Mouse (Mus musculus) embryonic fibroblast, embryonic 13.5 days (primary cell): Measurements from ENCODE around the gene Pnrc2.

ENCODE experiments used
- CTCF ChIP-seq: IDR thresholded peaks from 2 replicates; pipeline ENCODE4 v1.5.1; 2011; ENCODE audit warnings: mild to moderate bottlenecking, control low read depth, low read length, moderate library complexity, borderline replicate concordance; ENCODE audit not compliant: insufficient read depth
- POLR2A ChIP-seq: IDR thresholded peaks from 2 replicates; pipeline ENCODE4 v1.6.1; 2011; ENCODE audit warnings: low read depth, mild to moderate bottlenecking, control low read depth, low read length, moderate library complexity

DNA sequence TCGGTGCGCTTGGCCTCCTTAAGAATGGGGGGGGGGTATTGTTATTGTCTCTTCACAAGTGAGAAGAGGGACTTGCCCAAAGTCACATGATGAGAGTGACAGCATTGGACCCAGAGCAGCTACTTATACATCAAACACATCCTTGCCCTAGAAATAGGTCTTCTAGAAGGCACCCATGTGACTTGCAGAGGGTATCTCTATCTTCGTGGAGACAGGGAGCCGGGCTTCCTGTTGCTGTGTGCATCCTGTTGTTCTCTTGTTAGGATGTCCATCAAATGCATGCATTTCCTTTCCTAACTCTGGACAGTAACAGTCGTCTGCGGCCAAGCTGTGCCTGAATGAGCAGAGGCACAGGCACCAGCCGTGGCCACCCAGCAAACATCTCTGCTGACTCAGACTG, 37.9 kb upstream of the Pnrc2 start:
- TF ChIP-seq POLR2A (no peak), CTCF (no peak)
